Mouse (Mus musculus) lung, embryonic 15.5 days (tissue): ENCODE data around the gene Aspg. TPM values are rescaled to one million over a fixed set of nuclear protein-coding genes. Genes with fewer than 3 reads are reported as not detected.

Source experiments
- ATAC-seq: fragments of 200-750 bp; cut with Nextera tagmentation; 2 replicates; pipeline ENCODE4 v1.8.0; 2017; ENCODE audit warnings: moderate number of reproducible peaks, borderline replicate concordance; ENCODE audit not compliant: low FRiP score, low TSS enrichment; ENCODE audit errors: extremely low read depth
- H3K27ac ChIP-seq: fragments of 300-500 bp; sonication (generic); 2 replicates; pipeline ENCODE4 v1.5.1; 2015; ENCODE audit warnings: moderate library complexity, mild to moderate bottlenecking, inconsistent platforms
- H3K27me3 ChIP-seq: fragments of 300-500 bp; sonication (generic); 2 replicates; pipeline ENCODE4 v1.6.1; 2015; ENCODE audit warnings: inconsistent platforms
- H3K36me3 ChIP-seq: fragments of 300-500 bp; sonication (generic); 2 replicates; pipeline ENCODE4 v1.6.1; 2015; ENCODE audit warnings: inconsistent platforms
- H3K4me1 ChIP-seq: fragments of 300-500 bp; sonication (generic); 2 replicates; pipeline ENCODE4 v1.6.1; 2015; ENCODE audit warnings: inconsistent platforms
- H3K4me2 ChIP-seq: fragments of 300-500 bp; sonication (generic); 2 replicates; pipeline ENCODE4 v1.6.1; 2015; ENCODE audit warnings: inconsistent platforms, mild to moderate bottlenecking, moderate library complexity
- H3K4me3 ChIP-seq: fragments of 300-500 bp; sonication (generic); 2 replicates; pipeline ENCODE4 v1.5.1; 2015; ENCODE audit warnings: mild to moderate bottlenecking, inconsistent platforms
- H3K9ac ChIP-seq: fragments of 300-500 bp; sonication (generic); 2 replicates; pipeline ENCODE4 v1.6.1; 2015; ENCODE audit warnings: inconsistent platforms
- H3K9me3 ChIP-seq: fragments of 300-500 bp; sonication (generic); 2 replicates; pipeline ENCODE4 v1.6.1; 2016; ENCODE audit warnings: inconsistent platforms
- WGBS: fragments of 180-500 bp; shearing (Covaris S2); methylation state at CpG from one replicate; pipeline ENCODE4 v1.1.7; 2015; 5-methylcytosine and 5-hydroxymethylcytosine counted together
- polyA plus RNA-seq: library from polyadenylated mRNA; unstranded; fragments of >200 nt; fragmentation: Nextera tagmentation; extraction: Ambion mirVana; gene quantifications from 2 replicates; pipeline ENCODE4 v1.2.1, GENCODE M21; 2015

Aspg gene
- polyA plus RNA-seq, 1 experiment from 2014 or later = 3.4 TPM

DNA sequence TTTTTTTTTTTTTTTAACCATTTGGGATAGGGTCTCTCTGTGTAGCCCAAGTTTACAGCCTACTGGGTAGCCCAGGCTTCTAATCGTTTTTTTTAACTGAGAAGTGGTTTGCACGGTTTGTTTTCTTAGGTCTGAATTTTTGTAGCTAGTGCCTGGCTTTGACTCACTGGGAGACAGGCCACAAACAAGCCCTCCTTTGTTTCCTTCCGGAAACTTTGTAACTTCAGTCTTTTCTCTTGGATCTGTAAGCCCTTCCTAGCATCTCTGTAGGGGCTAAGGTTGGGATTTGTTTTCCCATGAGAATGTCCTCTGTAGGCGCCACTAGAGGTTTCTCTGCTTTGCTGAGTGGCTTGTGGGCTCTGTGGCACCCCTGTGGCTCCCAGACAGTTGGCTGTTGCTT lies 6.4 kb upstream of the Aspg start:
- Histone ChIP-seq H3K27ac (no peak overlapping the region), H3K4me2 (no peak overlapping the region), H3K4me3 (no peak overlapping the region), H3K36me3 (no peaks in the 10 kb centered on the region), H3K9me3 (no peaks in the 10 kb centered on the region), H3K4me1 (peaks cover 14% of the 10 kb centered on the region), H3K27me3 (no peaks in the 10 kb centered on the region), H3K9ac (no peak overlapping the region)
- 53% methylated on average over 4 of the region's 4 CpGs for WGBS
- no peak for ATAC-seq

DNA sequence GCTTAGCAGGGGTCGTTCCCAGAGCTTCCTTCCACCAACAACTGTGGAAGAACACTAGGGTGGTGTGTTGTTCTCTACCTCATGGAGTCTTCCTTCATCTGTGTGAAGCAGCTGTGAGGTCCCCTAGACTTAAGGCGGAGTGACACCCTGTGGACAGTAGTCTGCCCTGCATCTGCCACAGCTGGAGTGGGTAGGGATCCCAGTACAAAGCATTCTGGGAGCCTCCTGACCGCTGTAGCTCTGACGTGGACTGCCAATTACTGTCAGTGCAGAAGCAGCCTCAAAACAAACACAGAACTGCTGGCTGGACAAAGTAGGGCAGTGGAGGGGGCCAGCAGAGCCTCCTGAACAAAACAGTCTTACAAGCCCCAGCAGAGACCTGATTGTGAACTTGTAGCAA lies 5.4 kb upstream of the Aspg start:
- peaks cover 10% of the 10 kb centered on the region for H3K4me1 ChIP-seq
- H3K9ac ChIP-seq = no peak overlapping the region
- no peak overlapping the region for H3K4me3 ChIP-seq
- H3K27ac ChIP-seq = no peak overlapping the region
- no peaks in the 10 kb centered on the region for H3K27me3 ChIP-seq
- H3K9me3 ChIP-seq = no peaks in the 10 kb centered on the region
- H3K36me3 ChIP-seq = no peaks in the 10 kb centered on the region
- no peak overlapping the region for H3K4me2 ChIP-seq
- 35% methylated on average over 4 of the region's 4 CpGs for WGBS
- peak; percentile 25; the same call in 1 of the 2 replicates for ATAC-seq

DNA sequence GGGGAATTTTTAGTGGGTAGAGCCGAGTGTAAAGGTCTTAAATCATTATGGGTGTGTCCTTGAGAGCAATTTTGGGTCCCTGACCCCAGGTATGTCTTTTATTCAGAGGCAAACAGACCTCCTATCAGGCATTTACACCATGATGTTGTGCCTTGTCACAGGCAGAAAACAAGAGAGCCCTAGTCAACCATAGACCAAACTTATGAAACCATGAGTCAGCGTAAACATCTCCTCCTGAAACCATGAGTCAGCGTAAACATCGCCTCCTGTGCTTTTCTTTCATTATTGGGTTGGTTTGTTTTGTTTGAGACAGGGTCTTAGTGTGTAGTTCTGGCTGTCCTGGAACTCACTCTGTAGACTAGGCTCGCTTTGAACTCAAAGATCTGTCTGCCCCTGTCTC lies 3.3 kb upstream of the Aspg start:
- H3K27ac ChIP-seq = no peak overlapping the region
- WGBS = 84% methylated on average over 5 of the region's 5 CpGs
- ATAC-seq = no peak

DNA sequence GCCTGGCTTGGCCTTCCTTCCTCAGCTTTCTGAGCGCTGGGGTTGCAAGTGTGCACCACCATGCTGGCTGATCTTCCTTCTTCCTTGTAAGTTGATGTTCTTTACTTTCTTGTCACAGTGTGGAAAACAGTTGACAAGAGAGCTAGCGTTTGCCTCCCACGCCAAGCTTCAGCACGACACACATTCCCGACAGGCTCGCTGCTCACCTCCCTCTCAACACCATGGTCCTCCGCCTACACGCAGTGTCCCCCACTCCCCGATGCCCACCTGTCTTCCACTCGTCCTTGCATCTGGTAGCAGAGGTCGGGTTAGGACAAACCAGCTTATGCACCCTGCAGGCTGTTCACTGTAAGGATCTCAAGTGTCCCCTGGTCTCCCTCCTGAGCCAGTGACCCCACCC lies 1.6 kb upstream of the Aspg start:
- no peak overlapping the region for H3K4me2 ChIP-seq
- H3K4me1 ChIP-seq = peaks cover 14% of the 10 kb centered on the region; the same call in 1 of the 2 replicates
- no peaks in the 10 kb centered on the region; the same call in 1 of the 2 replicates for H3K27me3 ChIP-seq
- no peak for ATAC-seq
- H3K27ac ChIP-seq = no peak overlapping the region
- 85% methylated on average over 11 of the region's 11 CpGs for WGBS
- no peak overlapping the region for H3K4me3 ChIP-seq
- no peaks in the 10 kb centered on the region for H3K36me3 ChIP-seq
- H3K9ac ChIP-seq = no peak overlapping the region
- H3K9me3 ChIP-seq = no peaks in the 10 kb centered on the region

More for the DNA sequence above, 3.3 kb upstream of the Aspg start:
- H3K36me3 ChIP-seq = no peaks in the 10 kb centered on the region
- H3K4me3 ChIP-seq = no peak overlapping the region
- no peak overlapping the region for H3K9ac ChIP-seq
- H3K4me2 ChIP-seq = no peak overlapping the region
- no peaks in the 10 kb centered on the region; the same call in 1 of the 2 replicates for H3K27me3 ChIP-seq
- no peaks in the 10 kb centered on the region for H3K9me3 ChIP-seq
- H3K4me1 ChIP-seq = peaks cover 14% of the 10 kb centered on the region; the same call in 1 of the 2 replicates

GRCm38 (mm10) chr12:112107685-112108084 lies 1.2 kb downstream of the Aspg start:
- WGBS = 85% methylated on average over 8 of the region's 8 CpGs
- Histone ChIP-seq H3K4me3 (no peak overlapping the region), H3K27me3 (no peaks in the 10 kb centered on the region; the same call in 1 of the 2 replicates), H3K36me3 (no peaks in the 10 kb centered on the region), H3K4me2 (no peak overlapping the region), H3K27ac (no peak overlapping the region), H3K9ac (no peak overlapping the region), H3K9me3 (no peaks in the 10 kb centered on the region), H3K4me1 (peaks cover 11% of the 10 kb centered on the region; the same call in 1 of the 2 replicates)
- ATAC-seq = no peak

GRCm38 (mm10) chr12:112108696-112109445 lies 2.4 kb downstream of the Aspg start:
- peaks cover 11% of the 10 kb centered on the region; the same call in 1 of the 2 replicates for H3K4me1 ChIP-seq
- whole genome bisulfite sequencing = 67% methylated on average over 11 of the region's 11 CpGs
- no peaks in the 10 kb centered on the region for H3K9me3 ChIP-seq
- H3K27me3 ChIP-seq = no peaks in the 10 kb centered on the region; the same call in 1 of the 2 replicates
- H3K9ac ChIP-seq = no peak overlapping the region
- H3K4me3 ChIP-seq = no peak overlapping the region
- ATAC-seq = no peak
- no peaks in the 10 kb centered on the region for H3K36me3 ChIP-seq
- no peak overlapping the region for H3K27ac ChIP-seq
- H3K4me2 ChIP-seq = no peak overlapping the region

GRCm38 (mm10) chr12:112109701-112110100 lies 3.2 kb downstream of the Aspg start:
- Histone ChIP-seq H3K36me3 (no peaks in the 10 kb centered on the region), H3K27ac (no peak overlapping the region), H3K4me2 (no peak overlapping the region), H3K9ac (no peak overlapping the region), H3K4me3 (no peak overlapping the region), H3K9me3 (no peaks in the 10 kb centered on the region), H3K4me1 (peaks cover 11% of the 10 kb centered on the region; the same call in 1 of the 2 replicates), H3K27me3 (no peaks in the 10 kb centered on the region; the same call in none of the 2 replicates)
- no peak for ATAC-seq
- WGBS = 71% methylated on average over 9 of the region's 9 CpGs

DNA sequence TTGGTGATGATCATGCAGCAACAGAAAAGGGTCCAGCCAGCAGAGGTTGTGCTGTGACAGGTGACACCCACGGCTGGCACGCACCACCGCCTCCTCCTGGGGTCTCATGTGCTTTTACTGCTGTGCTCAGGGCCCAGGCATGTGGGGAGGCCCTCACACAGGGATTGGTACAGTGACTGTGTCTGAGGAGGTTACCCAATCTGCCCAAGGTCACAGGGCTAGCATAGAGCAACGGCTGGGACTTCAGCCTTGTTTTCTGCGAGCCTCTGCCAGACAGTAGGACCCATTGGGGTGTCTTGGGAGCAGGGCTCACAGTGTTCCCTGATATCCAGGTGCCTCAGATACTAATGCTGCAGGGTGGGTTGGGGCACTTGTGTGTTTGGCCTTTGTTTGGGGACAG lies 4.8 kb downstream of the Aspg start:
- H3K9ac ChIP-seq = no peak overlapping the region
- 72% methylated on average over 5 of the region's 5 CpGs for WGBS
- no peak for ATAC-seq
- peaks cover 8% of the 10 kb centered on the region; the same call in 1 of the 2 replicates for H3K4me1 ChIP-seq
- H3K27me3 ChIP-seq = no peaks in the 10 kb centered on the region; the same call in none of the 2 replicates
- no peak overlapping the region for H3K4me3 ChIP-seq
- no peak overlapping the region for H3K4me2 ChIP-seq
- no peaks in the 10 kb centered on the region for H3K9me3 ChIP-seq
- no peaks in the 10 kb centered on the region for H3K36me3 ChIP-seq
- H3K27ac ChIP-seq = no peak overlapping the region

GRCm38 (mm10) chr12:112112235-112112634 lies 5.8 kb downstream of the Aspg start:
- Histone ChIP-seq H3K4me2 (no peak overlapping the region), H3K36me3 (no peaks in the 10 kb centered on the region), H3K27me3 (no peaks in the 10 kb centered on the region; the same call in none of the 2 replicates), H3K9me3 (no peaks in the 10 kb centered on the region), H3K9ac (no peak overlapping the region), H3K4me1 (no peaks in the 10 kb centered on the region), H3K4me3 (no peak overlapping the region), H3K27ac (no peak overlapping the region)
- WGBS = 93% methylated on average over 6 of the region's 6 CpGs
- no peak for ATAC-seq

- Histone ChIP-seq H3K4me2 (no peak overlapping the region), H3K27me3 (no peaks in the 10 kb centered on the region; the same call in none of the 2 replicates), H3K4me1 (no peaks in the 10 kb centered on the region), H3K9me3 (no peaks in the 10 kb centered on the region), H3K36me3 (no peaks in the 10 kb centered on the region), H3K27ac (no peak overlapping the region), H3K9ac (no peak overlapping the region), H3K4me3 (no peak overlapping the region)
- ATAC-seq = peak; percentile 57
- 18% methylated on average over 13 of the region's 13 CpGs for WGBS
Measured at GRCm38 (mm10) chr12:112112686-112113396, 6.4 kb downstream of the Aspg start.

- WGBS = 12% methylated on average over 7 of the region's 7 CpGs
- Histone ChIP-seq H3K9me3 (no peaks in the 10 kb centered on the region), H3K4me1 (no peaks in the 10 kb centered on the region), H3K9ac (no peak overlapping the region), H3K27me3 (no peaks in the 10 kb centered on the region; the same call in 1 of the 2 replicates), H3K27ac (no peak overlapping the region), H3K4me3 (no peak overlapping the region), H3K4me2 (no peak overlapping the region), H3K36me3 (no peaks in the 10 kb centered on the region)
- ATAC-seq = no peak
Measured at GRCm38 (mm10) chr12:112113710-112114109, 7.2 kb downstream of the Aspg start.

DNA sequence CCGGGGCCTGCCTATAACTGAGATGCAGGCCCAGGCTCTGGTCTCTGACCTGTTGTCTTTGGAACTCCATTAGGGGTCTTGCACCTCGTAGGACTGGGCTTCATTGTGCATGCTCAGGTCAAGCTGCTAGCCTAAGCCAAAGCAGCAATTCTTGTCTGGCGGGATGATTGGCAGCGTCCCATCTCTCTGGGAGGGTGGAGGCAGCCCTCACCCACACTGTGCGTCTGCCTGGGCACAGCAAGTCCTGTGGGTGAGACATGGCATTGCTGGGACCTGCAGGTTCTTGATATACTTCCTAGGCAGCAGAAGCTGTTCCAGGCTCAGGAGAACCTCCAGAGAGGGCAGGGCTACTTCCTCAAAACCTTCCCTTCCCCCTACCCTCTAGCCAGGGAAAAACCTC lies 10.5 kb downstream of the Aspg start:
- Histone ChIP-seq H3K9me3 (no peaks in the 10 kb centered on the region), H3K36me3 (no peaks in the 10 kb centered on the region), H3K4me3 (no peak overlapping the region), H3K27ac (no peak overlapping the region), H3K27me3 (no peaks in the 10 kb centered on the region; the same call in 1 of the 2 replicates), H3K4me1 (no peaks in the 10 kb centered on the region), H3K4me2 (no peak overlapping the region), H3K9ac (no peak overlapping the region)
- no peak for ATAC-seq
- 74% methylated on average over 5 of the region's 5 CpGs for WGBS
